Mouse (Mus musculus): ENCODE measurements at regions not wholly inside any gene's neighbourhood (a gene's known extent, or its start where the extent isn't known, plus 50 kb on each side); places are given as distances from the start of the nearest gene placed in this dataset.

- TF ChIP-seq MAX (IDR thresholded peaks at IDR 0.05; ENCODE audit: low read length) = no peak
- no peak for TF ChIP-seq TAL1 (IDR thresholded peaks at IDR 0.05; ENCODE audit: low read length)
- no peak for TF ChIP-seq POLR2A (IDR thresholded peaks at IDR 0.05; ENCODE audit: control insufficient read depth in 1 of 2, insufficient read depth in 1 of 2, low read depth in 1 of 2, low read length in 2 of 2, poor library complexity in 1 of 2)
- TF ChIP-seq USF1 (IDR thresholded peaks at IDR 0.05; ENCODE audit: low read depth, low read length) = no peak
- no peak for TF ChIP-seq SMC3 (IDR thresholded peaks at IDR 0.05; ENCODE audit: low read depth, low read length)
- Histone ChIP-seq H3K9me3 (replicated peaks; ENCODE audit: insufficient read depth, low read length) (no peaks in the 10 kb centered on the region), H3K9ac (ENCODE audit: control insufficient read depth, low read depth, low read length, poor library complexity, severe bottlenecking) (no peak overlapping the region), H3K36me3 (ENCODE audit: control insufficient read depth in 1 of 2, insufficient read depth in 2 of 2, low read length in 2 of 2) (no peaks in the 10 kb centered on the region), H3K4me1 (ENCODE audit: control insufficient read depth in 1 of 2, insufficient read depth in 2 of 2, low read length in 2 of 2) (no peaks in the 10 kb centered on the region), H3K27ac (ENCODE audit: control insufficient read depth, low read depth, low read length) (no peak overlapping the region), H3K27me3 (ENCODE audit: control insufficient read depth in 1 of 2, insufficient read depth in 2 of 2, low read length in 2 of 2) (no peaks in the 10 kb centered on the region), H3K4me3 (ENCODE audit: control insufficient read depth in 1 of 2, insufficient read depth in 1 of 2, low read depth in 2 of 2, low read length in 2 of 2) (no peak overlapping the region), H3K79me2 (ENCODE audit: control insufficient read depth, insufficient read depth, low read length, poor library complexity) (no peaks in the 10 kb centered on the region)
- no peak for DNase-seq (ENCODE audit: low read depth, low spot score)
Measured at GRCm38 (mm10) chr15:88288051-88288450, 312.1 kb upstream of the Zdhhc25 start.

GRCm38 (mm10) chr15:88288696-88289095 is 311.4 kb upstream of the Zdhhc25 start:
- Histone ChIP-seq H3K79me2 (ENCODE audit: control insufficient read depth, insufficient read depth, low read length, poor library complexity) (no peaks in the 10 kb centered on the region), H3K27ac (ENCODE audit: control insufficient read depth, low read depth, low read length) (no peak overlapping the region), H3K4me1 (ENCODE audit: control insufficient read depth in 1 of 2, insufficient read depth in 2 of 2, low read length in 2 of 2) (no peaks in the 10 kb centered on the region), H3K27me3 (ENCODE audit: control insufficient read depth in 1 of 2, insufficient read depth in 2 of 2, low read length in 2 of 2) (no peaks in the 10 kb centered on the region), H3K9ac (ENCODE audit: control insufficient read depth, low read depth, low read length, poor library complexity, severe bottlenecking) (no peak overlapping the region), H3K9me3 (replicated peaks; ENCODE audit: insufficient read depth, low read length) (no peaks in the 10 kb centered on the region), H3K36me3 (ENCODE audit: control insufficient read depth in 1 of 2, insufficient read depth in 2 of 2, low read length in 2 of 2) (no peaks in the 10 kb centered on the region), H3K4me3 (ENCODE audit: control insufficient read depth in 1 of 2, insufficient read depth in 1 of 2, low read depth in 2 of 2, low read length in 2 of 2) (no peak overlapping the region)
- no peak for DNase-seq (ENCODE audit: low read depth, low spot score)
- TF ChIP-seq ZMIZ1 (IDR thresholded peaks at IDR 0.05; ENCODE audit: low read depth, low read length) = no peak
- no peak for TF ChIP-seq MAZ (IDR thresholded peaks at IDR 0.05; ENCODE audit: low read depth, low read length)
- TF ChIP-seq MAFK (IDR thresholded peaks at IDR 0.05; ENCODE audit: borderline replicate concordance, low read depth, low read length) = no peak
- TF ChIP-seq HCFC1 (IDR thresholded peaks at IDR 0.05; ENCODE audit: low read depth, low read length) = no peak
- no peak for TF ChIP-seq JUND (IDR thresholded peaks at IDR 0.05; ENCODE audit: low read depth, low read length)
- no peak for TF ChIP-seq SIN3A (IDR thresholded peaks at IDR 0.05; ENCODE audit: low read length)
- no peak for TF ChIP-seq POLR2A (IDR thresholded peaks at IDR 0.05; ENCODE audit: control insufficient read depth in 1 of 2, insufficient read depth in 1 of 2, low read depth in 1 of 2, low read length in 2 of 2, poor library complexity in 1 of 2)
- TF ChIP-seq GATA1 (IDR thresholded peaks at IDR 0.05; ENCODE audit: low read depth, low read length) = no peak
- TF ChIP-seq USF2 (IDR thresholded peaks at IDR 0.05; ENCODE audit: borderline replicate concordance in 1 of 2, insufficient read depth in 1 of 2, low read depth in 1 of 2, low read length in 2 of 2) = no peak
- TF ChIP-seq ZNF384 (IDR thresholded peaks at IDR 0.05; ENCODE audit: low read depth, low read length) = no peak
- TF ChIP-seq CHD1 (IDR thresholded peaks at IDR 0.05; ENCODE audit: low read depth, low read length) = no peak
- no peak for TF ChIP-seq MYB (IDR thresholded peaks at IDR 0.05; ENCODE audit: low read depth, low read length)
